Mouse (Mus musculus): Measurements from ENCODE around the gene Msi1. TPM values are rescaled to one million over a fixed set of nuclear protein-coding genes. Genes with fewer than 3 reads are reported as not detected.

Gene Msi1
- polyA plus RNA-seq, 1 experiment from 2014 or later: 52.4 TPM

- WGBS: 90% methylated on average over 11 of the region's 11 CpGs
- no peaks in the 10 kb centered on the region for H3K4me1 ChIP-seq (ENCODE audit: control insufficient read depth, insufficient read depth, low read length)
- H3K4me2 ChIP-seq (ENCODE audit: low read depth, low read length): no peak overlapping the region
- H3K27me3 ChIP-seq (ENCODE audit: control insufficient read depth, insufficient read depth, low read length): no peaks in the 10 kb centered on the region
- no peak overlapping the region for H3K9ac ChIP-seq (replicated peaks; ENCODE audit: low read length)
- ATAC-seq (replicated peaks; ENCODE audit: insufficient number of reproducible peaks, low FRiP score, low TSS enrichment, low read depth): no peak
- H3K4me3 ChIP-seq (ENCODE audit: low read depth, low read length): no peak overlapping the region
- peaks cover 31% of the 10 kb centered on the region for H3K36me3 ChIP-seq (replicated peaks; ENCODE audit: control insufficient read depth, insufficient read depth, low read depth, low read length)
- no peaks in the 10 kb centered on the region for H3K9me3 ChIP-seq (replicated peaks; ENCODE audit: control insufficient read depth, low read length)
- no peak for DNase-seq (ENCODE audit: low spot score)
- no peak overlapping the region for H3K27ac ChIP-seq (replicated peaks; ENCODE audit: low read depth, low read length)
Measured at GRCm38 (mm10) chr5:115444130-115444529, 14.7 kb downstream of the Msi1 start.

GRCm38 (mm10) chr5:115447108-115447507 is 17.7 kb downstream of the Msi1 start:
- Histone ChIP-seq H3K9me3 (replicated peaks; ENCODE audit: control insufficient read depth, low read length) (no peaks in the 10 kb centered on the region), H3K4me2 (ENCODE audit: low read depth, low read length) (no peak overlapping the region), H3K36me3 (replicated peaks; ENCODE audit: control insufficient read depth, insufficient read depth, low read depth, low read length) (peaks cover 45% of the 10 kb centered on the region), H3K4me3 (ENCODE audit: low read depth, low read length) (no peak overlapping the region), H3K9ac (replicated peaks; ENCODE audit: low read length) (no peak overlapping the region), H3K4me1 (ENCODE audit: control insufficient read depth, insufficient read depth, low read length) (no peaks in the 10 kb centered on the region), H3K27me3 (ENCODE audit: control insufficient read depth, insufficient read depth, low read length) (no peaks in the 10 kb centered on the region), H3K27ac (replicated peaks; ENCODE audit: low read depth, low read length) (no peak overlapping the region)
- WGBS: 85% methylated on average over 17 of the region's 17 CpGs
- DNase-seq (ENCODE audit: low spot score) (no peak), ATAC-seq (replicated peaks; ENCODE audit: insufficient number of reproducible peaks, low FRiP score, low TSS enrichment, low read depth) (no peak)

GRCm38 (mm10) chr5:115449247-115449646 is 19.8 kb downstream of the Msi1 start:
- Histone ChIP-seq H3K9me3 (replicated peaks; ENCODE audit: control insufficient read depth, low read length) (no peaks in the 10 kb centered on the region), H3K4me1 (ENCODE audit: control insufficient read depth, insufficient read depth, low read length) (no peaks in the 10 kb centered on the region), H3K36me3 (replicated peaks; ENCODE audit: control insufficient read depth, insufficient read depth, low read depth, low read length) (peaks cover 34% of the 10 kb centered on the region), H3K4me2 (ENCODE audit: low read depth, low read length) (no peak overlapping the region), H3K9ac (replicated peaks; ENCODE audit: low read length) (no peak overlapping the region), H3K27me3 (ENCODE audit: control insufficient read depth, insufficient read depth, low read length) (no peaks in the 10 kb centered on the region), H3K4me3 (ENCODE audit: low read depth, low read length) (no peak overlapping the region), H3K27ac (replicated peaks; ENCODE audit: low read depth, low read length) (no peak overlapping the region)
- no peak for DNase-seq (ENCODE audit: low spot score)
- no peak for ATAC-seq (replicated peaks; ENCODE audit: insufficient number of reproducible peaks, low FRiP score, low TSS enrichment, low read depth)
- 86% methylated on average over 3 of the region's 3 CpGs for WGBS

GRCm38 (mm10) chr5:115450410-115451317 is 21.3 kb downstream of the Msi1 start:
- no peak overlapping the region for H3K4me3 ChIP-seq (ENCODE audit: low read depth, low read length)
- no peak overlapping the region for H3K9ac ChIP-seq (replicated peaks; ENCODE audit: low read length)
- H3K36me3 ChIP-seq (replicated peaks; ENCODE audit: control insufficient read depth, insufficient read depth, low read depth, low read length): peaks cover 22% of the 10 kb centered on the region
- H3K27ac ChIP-seq (replicated peaks; ENCODE audit: low read depth, low read length): no peak overlapping the region
- WGBS: 94% methylated on average over 27 of the region's 27 CpGs
- ATAC-seq (replicated peaks; ENCODE audit: insufficient number of reproducible peaks, low FRiP score, low TSS enrichment, low read depth) (no peak), DNase-seq (ENCODE audit: low spot score) (no peak)
- H3K4me2 ChIP-seq (ENCODE audit: low read depth, low read length): no peak overlapping the region
- H3K4me1 ChIP-seq (ENCODE audit: control insufficient read depth, insufficient read depth, low read length): no peaks in the 10 kb centered on the region
- H3K9me3 ChIP-seq (replicated peaks; ENCODE audit: control insufficient read depth, low read length): no peaks in the 10 kb centered on the region
- no peaks in the 10 kb centered on the region for H3K27me3 ChIP-seq (ENCODE audit: control insufficient read depth, insufficient read depth, low read length)

GRCm38 (mm10) chr5:115454422-115455090 is 25.2 kb downstream of the Msi1 start:
- peaks cover 16% of the 10 kb centered on the region for H3K36me3 ChIP-seq (replicated peaks; ENCODE audit: control insufficient read depth, insufficient read depth, low read depth, low read length)
- no peak overlapping the region for H3K4me2 ChIP-seq (ENCODE audit: low read depth, low read length)
- WGBS: 86% methylated on average over 12 of the region's 12 CpGs
- H3K27me3 ChIP-seq (ENCODE audit: control insufficient read depth, insufficient read depth, low read length): no peaks in the 10 kb centered on the region
- H3K27ac ChIP-seq (replicated peaks; ENCODE audit: low read depth, low read length): no peak overlapping the region
- DNase-seq (ENCODE audit: low spot score) (no peak), ATAC-seq (replicated peaks; ENCODE audit: insufficient number of reproducible peaks, low FRiP score, low TSS enrichment, low read depth) (no peak)
- H3K4me1 ChIP-seq (ENCODE audit: control insufficient read depth, insufficient read depth, low read length): no peaks in the 10 kb centered on the region
- H3K4me3 ChIP-seq (ENCODE audit: low read depth, low read length): no peak overlapping the region
- H3K9ac ChIP-seq (replicated peaks; ENCODE audit: low read length): no peak overlapping the region
- no peaks in the 10 kb centered on the region for H3K9me3 ChIP-seq (replicated peaks; ENCODE audit: control insufficient read depth, low read length)

GRCm38 (mm10) chr5:115455838-115456237 is 26.4 kb downstream of the Msi1 start:
- no peaks in the 10 kb centered on the region for H3K4me1 ChIP-seq (ENCODE audit: control insufficient read depth, insufficient read depth, low read length)
- H3K27me3 ChIP-seq (ENCODE audit: control insufficient read depth, insufficient read depth, low read length): no peaks in the 10 kb centered on the region
- no peak overlapping the region for H3K4me2 ChIP-seq (ENCODE audit: low read depth, low read length)
- H3K4me3 ChIP-seq (ENCODE audit: low read depth, low read length): no peak overlapping the region
- no peak; the same call in 1 of the 2 replicates for ATAC-seq (replicated peaks; ENCODE audit: insufficient number of reproducible peaks, low FRiP score, low TSS enrichment, low read depth)
- H3K36me3 ChIP-seq (replicated peaks; ENCODE audit: control insufficient read depth, insufficient read depth, low read depth, low read length): peaks cover 5% of the 10 kb centered on the region
- H3K9ac ChIP-seq (replicated peaks; ENCODE audit: low read length): no peak overlapping the region
- DNase-seq (ENCODE audit: low spot score): no peak
- H3K27ac ChIP-seq (replicated peaks; ENCODE audit: low read depth, low read length): no peak overlapping the region
- WGBS: 81% methylated on average over 7 of the region's 7 CpGs
- H3K9me3 ChIP-seq (replicated peaks; ENCODE audit: control insufficient read depth, low read length): no peaks in the 10 kb centered on the region

GRCm38 (mm10) chr5:115458918-115459317 is 29.5 kb downstream of the Msi1 start:
- H3K9ac ChIP-seq (replicated peaks; ENCODE audit: low read length): no peak overlapping the region
- no peaks in the 10 kb centered on the region; the same call in none of the 2 replicates for H3K36me3 ChIP-seq (replicated peaks; ENCODE audit: control insufficient read depth, insufficient read depth, low read depth, low read length)
- H3K4me2 ChIP-seq (ENCODE audit: low read depth, low read length): no peak overlapping the region
- DNase-seq (ENCODE audit: low spot score) (no peak), ATAC-seq (replicated peaks; ENCODE audit: insufficient number of reproducible peaks, low FRiP score, low TSS enrichment, low read depth) (no peak)
- no peak overlapping the region for H3K27ac ChIP-seq (replicated peaks; ENCODE audit: low read depth, low read length)
- no peaks in the 10 kb centered on the region for H3K4me1 ChIP-seq (ENCODE audit: control insufficient read depth, insufficient read depth, low read length)
- 56% methylated on average over 13 of the region's 13 CpGs for WGBS
- H3K27me3 ChIP-seq (ENCODE audit: control insufficient read depth, insufficient read depth, low read length): no peaks in the 10 kb centered on the region
- no peak overlapping the region for H3K4me3 ChIP-seq (ENCODE audit: low read depth, low read length)
- H3K9me3 ChIP-seq (replicated peaks; ENCODE audit: control insufficient read depth, low read length): no peaks in the 10 kb centered on the region
